Comparison of ENCODE assay signal across 11 mouse cellular contexts in genomic region chr11:63466541-63466940, GRCm38 (mm10).
"Had no signal": no experiment of that assay in that cellular context is flagged by ENCODE, and none has a peak within 500 bp of the region (broad histone marks: within the 10 kb centered on the region; RNA-seq: fewer than 3 reads in every experiment).

No protein-coding gene starts in this region.

- DNase-seq: left cerebral cortex, postnatal 4 days; liver; liver, embryonic 13.5 days; liver, postnatal 0 days; lung, adult 18-20 months; lung, adult 2 months; lung, embryonic 14.5 days; lung, postnatal 10 days; lung, postnatal 36 days; lung, postnatal 4 days; midbrain, embryonic 14.5 days had no signal
